9 mouse cellular contexts compared by ENCODE assay signal in the genomic region with DNA sequence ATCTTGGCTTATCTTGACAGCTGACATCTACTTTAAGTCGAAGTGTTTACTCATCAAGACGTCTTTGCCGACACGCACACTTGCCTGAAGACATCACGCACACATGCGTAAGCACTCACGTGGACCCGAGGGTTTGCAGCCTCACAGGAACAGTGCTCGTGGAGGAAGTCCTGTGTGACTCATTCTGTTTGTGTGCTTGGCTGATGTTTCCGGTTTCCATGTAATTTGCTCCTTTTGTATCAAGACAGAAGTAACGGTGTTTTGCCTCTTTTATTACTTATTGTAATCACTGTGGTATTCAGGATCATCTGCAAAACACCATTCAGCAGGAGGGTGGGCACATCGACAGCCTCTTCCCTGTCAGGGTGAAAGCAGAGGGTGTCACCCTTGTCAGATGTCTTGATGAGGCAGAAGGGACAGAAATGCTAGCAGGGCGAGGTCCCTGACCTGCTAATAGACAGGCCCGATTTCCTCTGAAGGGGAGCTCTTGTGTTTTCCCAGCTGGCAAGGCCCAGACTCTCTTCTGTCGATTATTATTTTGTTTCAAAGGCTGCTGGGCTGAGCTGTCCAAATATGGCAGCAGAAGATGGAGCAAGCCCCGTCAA.
DNase-seq lines count a peak whose midpoint lies in the region; ATAC-seq and TF ChIP-seq lines count a peak whose summit lies in the region.
"Had no signal": no experiment of that assay in that cellular context is flagged by ENCODE, and none has a peak within 500 bp of the region (broad histone marks: within the 10 kb centered on the region; RNA-seq: fewer than 3 reads in every experiment).

No protein-coding gene starts in this region.

- H3K9me3 ChIP-seq in CH12.LX (replicated peaks; ENCODE audit: low read length) = peaks cover 4% of the 10 kb centered on the region
- no peaks in the 10 kb centered on the region for H3K9me3 ChIP-seq in lung, embryonic 15.5 days

- no peaks in the 10 kb centered on the region for H3K27me3 ChIP-seq in CH12.LX (replicated peaks)
- no peaks in the 10 kb centered on the region for H3K27me3 ChIP-seq in lung, embryonic 15.5 days
- H3K27me3 ChIP-seq: neural tube, embryonic 12.5 days had no signal

- H3K27ac ChIP-seq in CH12.LX (ENCODE audit: insufficient read depth, low read depth) = no peak overlapping the region
- peak overlapping the region; percentile 84 for H3K27ac ChIP-seq in lung, embryonic 15.5 days
- H3K27ac ChIP-seq: neural tube, embryonic 12.5 days had no signal

- H3K4me3 ChIP-seq in CH12.LX (replicated peaks in 1 of 3; ENCODE audit: low read depth in 2 of 3, low read length in 2 of 3, poor library complexity in 1 of 3) = no peak overlapping the region
- no peak overlapping the region for H3K4me3 ChIP-seq in lung, embryonic 15.5 days
- H3K4me3 ChIP-seq: neural tube, embryonic 12.5 days had no signal

- intact Hi-C loops in gastrocnemius, postnatal 14 days (cut with DNase I; ENCODE audit: low total_unique reads) = no loop called here

- H3K9ac ChIP-seq in CH12.LX (ENCODE audit: insufficient read depth, low read depth) = no peak overlapping the region
- H3K9ac ChIP-seq in lung, embryonic 15.5 days = no peak overlapping the region
- H3K9ac ChIP-seq: neural tube, embryonic 12.5 days had no signal

- dilution Hi-C loops in CH12.LX (cut with MboI; ENCODE audit: extremely low pct_ligation_motif_present, extremely low pct_unique_long_range_greater_than_20kb, low sequenced_read_pairs) = no loop called here

- in situ Hi-C loops in CH12.LX (cut with MboI; ENCODE audit: low pct_ligation_motif_present, low pct_unique_long_range_greater_than_20kb, low sequenced_read_pairs) = no loop called here

- H3K4me2 ChIP-seq in CH12.LX (ENCODE audit: insufficient read depth, low read depth, poor library complexity, severe bottlenecking) = no peak overlapping the region
- H3K4me2 ChIP-seq in lung, embryonic 15.5 days = peak overlapping the region; percentile 27; the same call in 1 of the 2 replicates
- H3K4me2 ChIP-seq: neural tube, embryonic 12.5 days had no signal

- no peaks in the 10 kb centered on the region for H3K36me3 ChIP-seq in CH12.LX (replicated peaks in 1 of 2; ENCODE audit: control insufficient read depth in 1 of 2, insufficient read depth in 1 of 2, low read length in 1 of 2)
- H3K36me3 ChIP-seq in lung, embryonic 15.5 days = no peaks in the 10 kb centered on the region
- H3K36me3 ChIP-seq: neural tube, embryonic 12.5 days had no signal

- DNase-seq in gastrocnemius, adult 18-20 months (ENCODE audit: low spot score) = peak; percentile 43
- no peak for DNase-seq in gastrocnemius, postnatal 14 days
- no peak for DNase-seq in CH12.LX (ENCODE audit: extremely low read depth)
- peak; percentile 98 for DNase-seq in heart, adult 11 months
- peak; percentile 92 for DNase-seq in induced T-regulatory cell, adult 2 months (ENCODE audit: low read depth)
- peak; percentile 34 for DNase-seq in telencephalon, adult 2 months (ENCODE audit: low read depth, low spot score)
- DNase-seq in urinary bladder, postnatal 10 days (ENCODE audit: low spot score) = no peak

- H3K4me1 ChIP-seq in CH12.LX (ENCODE audit: control insufficient read depth in 1 of 2, insufficient read depth in 2 of 2) = peaks cover 11 to 35% of the 10 kb centered on the region in 2 experiments
- peaks cover 34% of the 10 kb centered on the region for H3K4me1 ChIP-seq in lung, embryonic 15.5 days

- ATAC-seq in lung, embryonic 15.5 days (ENCODE audit: borderline replicate concordance, extremely low read depth, low FRiP score, low TSS enrichment) = no peak

- no peak for TF ChIP-seq CTCF in CH12.LX (conservative IDR thresholded peaks at IDR 0.05 in 1 of 2, IDR thresholded peaks at IDR 0.05 in 1 of 2; ENCODE audit: low read depth in 2 of 2, low read length in 2 of 2)

- no peak for TF ChIP-seq RAD21 in CH12.LX (IDR thresholded peaks at IDR 0.05; ENCODE audit: low read depth, low read length)

- TF ChIP-seq EP300 in CH12.LX (IDR thresholded peaks at IDR 0.05; ENCODE audit: low read length) = no peak

- WGBS in lung, embryonic 15.5 days = 20% methylated on average over 16 of the region's 16 CpGs

- no peak for TF ChIP-seq POLR2A in CH12.LX (IDR thresholded peaks at IDR 0.05; ENCODE audit: low read depth, low read length)

- H3K79me2 ChIP-seq in CH12.LX (replicated peaks; ENCODE audit: control insufficient read depth, extremely low read depth, insufficient read depth, poor library complexity, severe bottlenecking) = no peaks in the 10 kb centered on the region

TF ChIP-seq in CH12.LX, 34 proteins besides CTCF, POLR2A, EP300 and RAD21:
- TF ChIP-seq HCFC1 (IDR thresholded peaks at IDR 0.05; ENCODE audit: low read depth, low read length) = no peak
- peak; percentile 68 for TF ChIP-seq BHLHE40 (IDR thresholded peaks at IDR 0.05; ENCODE audit: low read depth, low read length)

Comparison
In these comparisons a context has a peak if more than half of its experiments do, and no peak if none do; other contexts are left out.
1. DNase-seq: peak in gastrocnemius, adult 18-20 months (single experiment), heart, adult 11 months (single experiment), induced T-regulatory cell, adult 2 months (single experiment) and telencephalon, adult 2 months (single experiment); none in gastrocnemius, postnatal 14 days (single experiment), CH12.LX (single experiment) and urinary bladder, postnatal 10 days (single experiment).